Mouse (Mus musculus): ENCODE measurements around the gene Gm49361.
"Not testable (repeated sequence)": the region's sequence is repeated elsewhere in the genome, so short reads cannot be mapped to it uniquely, and the experiment has no call there.

Gene Gm49361

GRCm38 (mm10) chr14:57746001-57746771 lies at the start of gene Gm49361:
Gene Gm49361, minus strand, starts transcription at chr14:57746103.
- peak; percentile 79 to 81 for DNase-seq

GRCm38 (mm10) chr14:57791171-57791570 lies 45.3 kb upstream of the Gm49361 start:
- no peak for DNase-seq

DNA sequence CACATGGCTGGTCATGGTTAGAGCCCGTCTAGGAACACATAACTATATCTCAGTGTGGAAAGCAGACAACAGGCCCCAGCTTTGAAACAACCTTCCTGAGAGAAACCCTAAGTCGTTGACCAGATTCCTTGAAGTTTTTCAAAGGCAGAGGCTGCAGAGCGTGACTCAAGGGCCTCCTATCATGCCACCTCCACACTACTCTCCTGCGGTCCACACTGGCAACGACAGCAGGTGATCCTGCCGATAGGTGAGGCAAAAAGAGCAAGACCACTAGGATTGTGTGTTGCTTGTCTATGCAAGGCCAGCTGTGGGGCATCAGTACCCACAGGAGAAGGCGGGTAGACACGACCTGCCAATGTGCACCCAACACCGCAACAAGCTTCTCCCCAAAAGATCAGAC lies 43.9 kb upstream of the Gm49361 start:
- no peak for DNase-seq

- no peak for DNase-seq
Observed at GRCm38 (mm10) chr14:57789311-57789710, 43.4 kb upstream of the Gm49361 start.

DNA sequence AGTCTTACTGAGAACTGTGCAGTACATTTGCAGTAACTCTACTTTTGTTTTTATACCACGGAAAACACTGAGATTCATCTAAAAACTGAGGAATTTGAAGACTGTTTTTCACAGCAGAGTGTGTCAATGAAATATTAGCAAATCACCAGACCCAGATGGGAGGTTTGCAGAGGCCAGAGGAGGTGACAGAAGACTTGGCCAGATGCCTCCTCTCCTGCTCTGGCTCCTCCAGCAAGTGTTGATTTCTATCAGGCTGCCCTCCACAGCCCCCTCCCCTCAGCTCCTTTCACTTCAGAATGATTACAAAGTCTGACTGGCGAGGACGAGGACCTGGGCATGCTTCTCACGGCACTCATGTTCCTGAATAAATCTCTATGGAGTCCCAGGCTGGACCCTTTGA lies 41.5 kb upstream of the Gm49361 start:
- no peak for DNase-seq

DNA sequence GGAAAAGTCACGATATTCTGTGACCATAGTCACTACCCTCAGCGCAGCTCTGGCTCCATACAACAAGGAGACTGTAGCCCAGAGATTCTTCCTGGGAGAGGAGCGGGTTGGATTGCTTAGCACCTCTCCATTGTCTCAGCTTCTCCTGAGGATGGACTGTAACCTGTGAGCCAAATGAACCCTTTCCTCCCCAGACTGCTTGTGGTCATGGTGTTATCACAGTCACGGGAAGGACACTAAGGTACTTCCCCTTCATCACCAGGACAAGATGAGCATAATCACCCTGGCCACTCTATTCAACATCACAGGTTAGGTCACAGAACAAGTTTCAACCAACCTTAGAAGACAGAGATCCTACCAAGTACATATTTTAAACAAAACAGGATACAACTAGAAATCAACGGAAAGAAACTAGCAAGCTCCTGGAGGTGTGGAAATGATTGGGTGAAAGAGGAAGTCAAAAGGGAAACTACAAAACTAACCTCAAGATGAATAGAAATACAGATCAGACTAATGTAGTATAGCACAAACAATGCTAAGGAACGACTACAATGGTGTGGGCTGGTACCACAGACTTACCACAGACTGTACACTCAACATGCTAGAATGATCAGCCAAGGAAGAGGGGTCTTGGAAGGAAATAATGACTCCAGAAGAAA lies 26.4 kb upstream of the Gm49361 start:
- no peak for DNase-seq

DNA sequence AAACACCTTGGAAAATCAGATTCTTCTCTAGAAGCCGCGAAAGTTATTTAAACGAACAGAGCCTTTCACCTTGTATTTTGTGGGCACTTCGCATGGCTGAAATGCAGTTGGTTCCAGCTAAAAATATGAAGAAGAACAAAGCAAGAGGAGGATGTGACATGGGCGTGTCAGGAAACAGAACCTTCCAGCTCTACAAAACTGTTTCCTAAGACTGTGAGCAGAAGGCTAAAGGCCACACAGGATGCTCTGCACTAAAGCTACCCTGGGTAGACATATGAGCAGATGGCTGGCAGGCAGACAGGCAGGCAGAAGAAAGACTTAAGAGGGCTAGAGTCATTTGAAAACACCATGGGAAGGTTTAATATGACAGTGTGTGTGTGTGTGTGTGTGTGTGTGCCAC lies 23.2 kb upstream of the Gm49361 start:
- DNase-seq = no peak

- no peak for DNase-seq
Observed at GRCm38 (mm10) chr14:57760447-57761412, 14.8 kb upstream of the Gm49361 start.

- DNase-seq = no peak
Observed at GRCm38 (mm10) chr14:57758237-57758636, 12.3 kb upstream of the Gm49361 start, which contains the start of gene Lats2. Gene Lats2, minus strand, starts transcription at chr14:57758388.

DNA sequence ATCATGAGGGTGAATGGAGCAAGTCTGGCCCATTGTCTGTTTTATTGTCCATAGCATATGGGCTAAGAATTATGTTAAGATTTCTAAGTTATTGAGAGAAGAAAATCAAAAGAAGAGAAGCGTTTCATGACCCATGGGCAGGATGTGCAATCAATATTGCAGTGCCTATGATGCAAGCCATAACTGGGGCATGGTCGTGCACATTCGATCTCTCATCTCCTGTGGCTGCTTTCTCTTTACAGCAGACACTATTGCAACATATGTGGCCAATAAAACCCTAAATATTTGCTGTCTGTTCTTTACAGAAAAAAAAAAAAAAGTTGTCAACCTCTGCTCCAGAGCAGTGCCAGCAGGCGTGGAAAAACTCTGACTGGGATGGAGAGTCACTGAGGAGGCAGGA lies 10.2 kb upstream of the Gm49361 start:
- DNase-seq = no peak

DNA sequence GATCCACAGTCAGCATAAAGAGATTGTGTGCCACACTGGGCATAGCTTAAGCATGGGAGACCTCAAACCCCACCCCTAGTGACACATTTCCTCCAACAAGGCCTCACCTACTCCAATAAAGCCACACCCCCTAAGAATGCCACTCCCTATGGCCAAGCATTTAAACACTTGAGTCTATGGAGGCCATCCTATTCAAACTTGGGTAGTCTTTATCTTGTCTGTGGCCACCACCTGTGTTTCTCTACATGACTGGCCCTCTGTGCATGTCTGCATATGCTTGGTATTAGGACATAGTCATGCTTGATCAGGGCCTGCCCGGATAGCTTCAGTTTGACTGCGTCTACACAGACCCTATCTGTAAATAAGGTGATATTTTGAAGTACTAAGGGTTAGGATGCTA lies 9.8 kb upstream of the Gm49361 start:
- no peak for DNase-seq

- DNase-seq = no peak
Observed at GRCm38 (mm10) chr14:57753351-57753992, 7.6 kb upstream of the Gm49361 start.

DNA sequence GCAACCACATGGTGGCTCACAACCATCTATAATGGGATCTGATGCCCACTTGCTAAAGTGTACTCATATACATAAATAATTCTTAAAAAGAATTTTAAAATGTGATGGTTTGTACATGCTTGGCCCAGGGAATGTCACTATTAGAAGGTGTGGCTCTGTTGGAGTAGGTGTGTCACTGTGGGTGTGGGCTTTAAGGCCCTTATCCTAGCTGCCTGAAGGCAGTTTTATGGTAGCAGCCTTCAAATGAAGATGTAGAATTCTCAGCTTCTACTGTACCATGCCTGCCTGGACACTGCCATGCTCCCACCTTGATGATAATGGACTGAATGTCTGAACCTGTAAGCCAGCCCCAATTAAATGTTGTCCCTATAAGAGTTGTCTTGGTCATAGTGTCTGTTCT lies 5.1 kb upstream of the Gm49361 start:
- DNase-seq = not testable (repeated sequence)

DNA sequence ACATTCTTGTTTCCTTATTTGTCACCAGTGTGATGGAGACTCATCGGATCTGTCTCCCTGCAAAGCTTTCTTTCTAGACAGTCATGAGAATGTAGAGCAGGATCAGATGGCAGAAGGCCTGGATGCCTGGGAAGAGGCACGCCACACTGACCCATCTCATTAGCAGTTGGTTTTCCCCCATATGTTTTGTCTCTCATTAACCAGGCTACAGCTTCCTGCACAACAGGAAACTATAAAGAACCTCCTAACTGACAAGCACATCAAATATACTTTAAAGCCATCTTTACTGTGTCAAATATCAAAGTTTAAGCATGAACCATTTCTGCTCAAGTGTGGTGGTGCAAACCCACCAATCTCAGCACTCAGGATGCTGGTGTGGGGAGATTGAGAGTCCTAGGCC lies 3.6 kb upstream of the Gm49361 start:
- DNase-seq = no peak

DNA sequence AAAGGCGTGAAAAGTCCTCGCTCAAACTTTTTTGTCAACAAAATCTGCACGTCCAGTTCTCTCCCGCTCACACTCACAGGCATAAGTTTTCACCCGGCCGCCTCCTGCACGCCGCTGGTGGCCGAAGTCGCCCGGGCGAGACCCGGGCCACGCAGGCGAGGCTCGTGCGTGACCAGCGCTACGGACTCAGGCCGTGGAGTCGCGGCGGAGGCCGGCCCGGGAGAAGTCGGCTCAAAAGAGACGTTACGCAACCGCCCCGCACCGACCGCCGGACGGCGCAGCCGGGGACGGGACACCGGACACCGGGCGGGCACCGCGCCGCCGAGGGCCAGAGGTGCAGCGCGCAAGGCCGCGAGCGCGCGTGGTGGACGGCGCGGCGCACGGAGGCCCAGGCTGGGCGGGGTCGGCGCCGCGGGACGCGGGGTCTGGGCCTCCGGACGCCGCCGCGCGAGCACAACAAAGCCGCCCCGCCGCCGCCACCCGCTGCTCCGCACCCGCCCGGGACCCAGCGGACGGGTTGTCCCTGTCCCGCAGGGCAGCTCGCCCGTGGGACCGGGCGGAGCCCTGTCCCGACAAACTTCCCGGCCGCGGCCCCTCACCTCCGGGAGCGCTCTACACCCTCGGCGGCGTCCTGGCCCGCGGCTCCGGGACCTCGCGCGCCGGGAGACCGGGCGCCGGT lies 473 bp downstream of the Gm49361 start:
- DNase-seq = peak; percentile 35 to 61

GRCm38 (mm10) chr14:57744547-57744946 lies 1.4 kb downstream of the Gm49361 start:
- DNase-seq = no peak

DNA sequence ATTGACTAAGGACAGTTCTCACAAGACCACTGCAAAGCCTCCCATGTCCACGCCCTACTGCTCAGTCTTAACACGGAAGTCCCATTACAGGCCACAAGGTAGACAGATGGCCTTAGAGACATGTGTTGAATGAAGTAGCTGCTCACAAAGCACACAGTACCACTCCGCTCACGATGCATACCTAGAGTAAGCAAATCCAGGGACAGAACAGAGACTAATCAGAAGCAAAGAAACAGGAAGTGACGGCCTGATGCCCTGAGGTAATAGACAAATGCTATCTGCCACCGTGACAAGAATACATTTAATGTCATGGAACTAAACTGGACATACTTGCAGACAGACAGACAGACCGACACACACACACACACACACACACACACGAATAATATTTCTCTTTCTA lies 5.3 kb downstream of the Gm49361 start:
- DNase-seq = no peak

DNA sequence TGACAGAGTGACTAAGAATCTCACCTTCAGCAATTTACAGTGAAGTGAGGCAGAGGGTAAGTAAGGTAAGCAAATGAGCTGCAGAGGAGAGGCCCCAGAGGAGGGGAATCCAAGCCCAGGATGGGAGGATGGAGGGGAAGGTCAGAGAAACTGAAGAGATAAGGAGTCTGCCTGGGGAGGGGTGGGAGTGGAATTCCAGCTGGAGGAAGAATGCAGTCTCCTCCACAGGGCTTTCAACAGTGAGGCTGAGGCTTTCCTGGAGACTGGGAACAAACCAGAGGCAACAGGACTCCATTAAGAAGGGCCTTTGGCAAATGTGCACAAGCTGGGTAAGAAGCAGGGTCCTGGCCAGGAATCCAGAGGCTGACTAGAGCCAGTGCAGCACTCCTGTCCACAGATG lies 8.8 kb downstream of the Gm49361 start:
- no peak for DNase-seq

GRCm38 (mm10) chr14:57736141-57736540 lies 9.8 kb downstream of the Gm49361 start:
- DNase-seq = no peak

- no peak for DNase-seq
Observed at GRCm38 (mm10) chr14:57732668-57733293, 13.1 kb downstream of the Gm49361 start.

DNA sequence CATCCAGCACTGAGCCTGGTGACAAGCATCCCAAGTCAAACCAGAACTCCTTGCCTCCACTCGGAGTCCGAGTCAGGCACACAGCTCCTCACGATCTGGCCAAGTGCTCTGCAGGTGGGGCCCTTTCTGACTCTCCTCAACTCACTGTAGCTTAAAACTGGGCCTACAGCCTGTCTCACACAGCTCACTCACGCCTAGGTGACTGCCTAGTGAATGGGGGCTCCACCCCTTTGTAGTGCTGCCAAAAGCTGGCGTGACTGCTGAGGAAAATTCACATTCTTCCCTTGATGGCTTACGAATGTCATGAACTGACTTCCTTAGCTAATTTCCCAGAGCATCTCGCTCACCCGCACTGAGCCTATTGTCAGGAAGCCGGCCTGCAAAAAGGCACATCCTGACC lies 15.4 kb downstream of the Gm49361 start:
- DNase-seq = peak; percentile 12 to 15
